ENCODE assay signal across 8 mouse cellular contexts in genomic region chr15:102987124-102987833, GRCm38 (mm10). TPM values are rescaled to one million over a fixed set of nuclear protein-coding genes. Genes with fewer than 3 reads are reported as not detected.
A peak's percentile ranks its signal among the peaks of the same experiment; 100 is the strongest.
DNase-seq lines count a peak whose midpoint lies in the region; ATAC-seq lines count a peak whose summit lies in the region.

No protein-coding gene starts in this region.

- no peak overlapping the region for H3K9ac ChIP-seq in forebrain, embryonic 11.5 days (ENCODE audit: low read length)
- H3K9ac ChIP-seq in forebrain, embryonic 13.5 days: no peak overlapping the region
- H3K9ac ChIP-seq in intestine, embryonic 15.5 days: no peak overlapping the region
- no peak overlapping the region for H3K9ac ChIP-seq in midbrain, embryonic 16.5 days (ENCODE audit: low read depth, low read length)

- no peaks in the 10 kb centered on the region for H3K4me1 ChIP-seq in forebrain, embryonic 11.5 days (replicated peaks; ENCODE audit: control insufficient read depth, insufficient read depth, low read length)
- no peaks in the 10 kb centered on the region; the same call in 1 of the 2 replicates for H3K4me1 ChIP-seq in forebrain, embryonic 13.5 days
- no peaks in the 10 kb centered on the region; the same call in 1 of the 2 replicates for H3K4me1 ChIP-seq in intestine, embryonic 15.5 days (replicated peaks)
- H3K4me1 ChIP-seq in midbrain, embryonic 16.5 days (ENCODE audit: control insufficient read depth, insufficient read depth, low read length): no peaks in the 10 kb centered on the region; the same call in 1 of the 2 replicates

- H3K27me3 ChIP-seq in forebrain, embryonic 11.5 days (ENCODE audit: control insufficient read depth, insufficient read depth, low read length): peaks cover 99% of the 10 kb centered on the region
- peaks cover 99% of the 10 kb centered on the region for H3K27me3 ChIP-seq in forebrain, embryonic 13.5 days
- H3K27me3 ChIP-seq in intestine, embryonic 15.5 days (replicated peaks): peaks cover 90% of the 10 kb centered on the region
- H3K27me3 ChIP-seq in midbrain, embryonic 16.5 days (ENCODE audit: control insufficient read depth, insufficient read depth, low read depth, low read length): peaks cover 93% of the 10 kb centered on the region

- H3K36me3 ChIP-seq in forebrain, embryonic 11.5 days (ENCODE audit: control insufficient read depth, insufficient read depth, low read length): no peaks in the 10 kb centered on the region
- H3K36me3 ChIP-seq in forebrain, embryonic 13.5 days (ENCODE audit: poor library complexity, severe bottlenecking): no peaks in the 10 kb centered on the region
- H3K36me3 ChIP-seq in intestine, embryonic 15.5 days: no peaks in the 10 kb centered on the region
- no peaks in the 10 kb centered on the region for H3K36me3 ChIP-seq in midbrain, embryonic 16.5 days (ENCODE audit: control insufficient read depth, insufficient read depth, low read length)

- H3K27ac ChIP-seq in forebrain, embryonic 11.5 days (ENCODE audit: low read depth, low read length): no peak overlapping the region
- no peak overlapping the region for H3K27ac ChIP-seq in forebrain, embryonic 13.5 days
- no peak overlapping the region for H3K27ac ChIP-seq in intestine, embryonic 15.5 days
- no peak overlapping the region for H3K27ac ChIP-seq in midbrain, embryonic 16.5 days (ENCODE audit: low read length)

- 2% methylated on average over 21 of the region's 21 CpGs for WGBS in forebrain, embryonic 11.5 days
- WGBS in forebrain, embryonic 13.5 days: 3% methylated on average over 21 of the region's 21 CpGs
- WGBS in intestine, embryonic 15.5 days: 9% methylated on average over 21 of the region's 21 CpGs
- 4% methylated on average over 21 of the region's 21 CpGs for WGBS in midbrain, embryonic 16.5 days

- 0 out of 2 replicates have a peak, but pooled peaks have one; percentile 51 for ATAC-seq in forebrain, embryonic 11.5 days (replicated peaks; ENCODE audit: low FRiP score)
- ATAC-seq in forebrain, embryonic 13.5 days: no peak
- peak; percentile 57; the same call in 1 of the 2 replicates for ATAC-seq in intestine, embryonic 15.5 days
- ATAC-seq in midbrain, embryonic 16.5 days: peak; percentile 45; the same call in 1 of the 2 replicates

- intact Hi-C loops in left cerebral cortex, postnatal 10 days (cut with DNase I): loop anchor here (2.0 to 10.0 kb wide), 2 partner anchors 190 to 328 kb away; partner anchors contain the start of gene Gpr84

- DNase-seq in forebrain, embryonic 11.5 days (ENCODE audit: low spot score): peak; percentile 95
- peak; percentile 97 to 99 for DNase-seq in cerebellum, postnatal 14 days
- DNase-seq in gastrocnemius, postnatal 10 days: peak; percentile 98
- peak; percentile 79 to 88 for DNase-seq in left cerebral cortex, postnatal 10 days (ENCODE audit: extremely low spot score in 1 of 2, low spot score in 2 of 2)
- peak; percentile 57 for DNase-seq in spleen, adult 12 weeks (ENCODE audit: low spot score)

- H3K9me3 ChIP-seq in forebrain, embryonic 11.5 days (ENCODE audit: control insufficient read depth, low read length): no peaks in the 10 kb centered on the region
- H3K9me3 ChIP-seq in forebrain, embryonic 13.5 days (replicated peaks): no peaks in the 10 kb centered on the region
- H3K9me3 ChIP-seq in intestine, embryonic 15.5 days: no peaks in the 10 kb centered on the region
- H3K9me3 ChIP-seq in midbrain, embryonic 16.5 days (replicated peaks; ENCODE audit: control insufficient read depth, low read length, poor library complexity, severe bottlenecking): no peaks in the 10 kb centered on the region

- H3K4me3 ChIP-seq in forebrain, embryonic 11.5 days (ENCODE audit: low read depth, low read length): no peak overlapping the region
- no peak overlapping the region for H3K4me3 ChIP-seq in forebrain, embryonic 13.5 days
- no peak overlapping the region for H3K4me3 ChIP-seq in intestine, embryonic 15.5 days (replicated peaks)
- no peak overlapping the region for H3K4me3 ChIP-seq in midbrain, embryonic 16.5 days (ENCODE audit: low read depth, low read length)

- H3K4me2 ChIP-seq in forebrain, embryonic 11.5 days (ENCODE audit: low read depth, low read length, severe bottlenecking): no peak overlapping the region
- no peak overlapping the region for H3K4me2 ChIP-seq in forebrain, embryonic 13.5 days
- no peak overlapping the region for H3K4me2 ChIP-seq in intestine, embryonic 15.5 days (replicated peaks)
- H3K4me2 ChIP-seq in midbrain, embryonic 16.5 days (ENCODE audit: low read length): no peak overlapping the region

RNA-seq across cellular contexts. Expression of gene Hoxc8, which starts 3.1 kb away (rescaled TPM):
- polyA plus RNA-seq in forebrain, embryonic 11.5 days (2014; fragmentation: Nextera tagmentation; extraction: Ambion mirVana): not detected in 2 replicates
- not detected in 2 replicates for polyA plus RNA-seq in forebrain, embryonic 13.5 days (2015; fragmentation: Nextera tagmentation; extraction: Ambion mirVana)
- 1 to 10 TPM; 1.8 to 2.8 TPM for total RNA-seq in gastrocnemius, postnatal 10 days (2021)
- 6.2 and 7.0 TPM in 2 replicates for polyA plus RNA-seq in intestine, embryonic 15.5 days (2015; fragmentation: Nextera tagmentation; extraction: Ambion mirVana)
- not detected for total RNA-seq in left cerebral cortex, postnatal 10 days (2021)
- polyA plus RNA-seq in midbrain, embryonic 16.5 days (2015; fragmentation: Nextera tagmentation; extraction: Ambion mirVana): not detected in 2 replicates

RNA-seq across cellular contexts. Expression of gene Hoxc6, which starts 10.8 kb away (rescaled TPM):
- not detected in 2 replicates for polyA plus RNA-seq in forebrain, embryonic 11.5 days (2014; fragmentation: Nextera tagmentation; extraction: Ambion mirVana)
- not detected in 2 replicates for polyA plus RNA-seq in forebrain, embryonic 13.5 days (2015; fragmentation: Nextera tagmentation; extraction: Ambion mirVana)
- total RNA-seq in gastrocnemius, postnatal 10 days (2021): 10 to 100 TPM in 1 of 2 experiments, 1 to 10 TPM in 1; 5.1 to 10.0 TPM
- 5.7 and 6.1 TPM in 2 replicates for polyA plus RNA-seq in intestine, embryonic 15.5 days (2015; fragmentation: Nextera tagmentation; extraction: Ambion mirVana)
- total RNA-seq in left cerebral cortex, postnatal 10 days (2021): not detected
- polyA plus RNA-seq in midbrain, embryonic 16.5 days (2015; fragmentation: Nextera tagmentation; extraction: Ambion mirVana): not detected in 2 replicates

RNA-seq across cellular contexts. Expression of gene Hoxc9, which starts 11.0 kb away (rescaled TPM):
- not detected in 2 replicates for polyA plus RNA-seq in forebrain, embryonic 11.5 days (2014; fragmentation: Nextera tagmentation; extraction: Ambion mirVana)
- not detected in 2 replicates for polyA plus RNA-seq in forebrain, embryonic 13.5 days (2015; fragmentation: Nextera tagmentation; extraction: Ambion mirVana)
- 1 to 10 TPM; 6.5 to 8.2 TPM for total RNA-seq in gastrocnemius, postnatal 10 days (2021)
- 1.3 and 1.4 TPM in 2 replicates for polyA plus RNA-seq in intestine, embryonic 15.5 days (2015; fragmentation: Nextera tagmentation; extraction: Ambion mirVana)
- total RNA-seq in left cerebral cortex, postnatal 10 days (2021): not detected
- polyA plus RNA-seq in midbrain, embryonic 16.5 days (2015; fragmentation: Nextera tagmentation; extraction: Ambion mirVana): not detected in 2 replicates

RNA-seq across cellular contexts. Expression of gene Hoxc5, which starts 20.0 kb away (rescaled TPM):
- not detected in 2 replicates for polyA plus RNA-seq in forebrain, embryonic 11.5 days (2014; fragmentation: Nextera tagmentation; extraction: Ambion mirVana)
- not detected in 2 replicates for polyA plus RNA-seq in forebrain, embryonic 13.5 days (2015; fragmentation: Nextera tagmentation; extraction: Ambion mirVana)
- total RNA-seq in gastrocnemius, postnatal 10 days (2021): 1 to 10 TPM; 2.1 to 3.6 TPM
- polyA plus RNA-seq in intestine, embryonic 15.5 days (2015; fragmentation: Nextera tagmentation; extraction: Ambion mirVana): 7.7 and 10.1 TPM in 2 replicates
- not detected for total RNA-seq in left cerebral cortex, postnatal 10 days (2021)
- polyA plus RNA-seq in midbrain, embryonic 16.5 days (2015; fragmentation: Nextera tagmentation; extraction: Ambion mirVana): 0.22 TPM in 1 of 2 replicates, not detected in the other

RNA-seq across cellular contexts. Expression of gene Hoxc10, which starts 20.7 kb away (rescaled TPM):
- polyA plus RNA-seq in forebrain, embryonic 11.5 days (2014; fragmentation: Nextera tagmentation; extraction: Ambion mirVana): not detected in 2 replicates
- not detected in 2 replicates for polyA plus RNA-seq in forebrain, embryonic 13.5 days (2015; fragmentation: Nextera tagmentation; extraction: Ambion mirVana)
- 10 to 100 TPM; 50.7 to 51.2 TPM for total RNA-seq in gastrocnemius, postnatal 10 days (2021)
- 1.9 and 2.6 TPM in 2 replicates for polyA plus RNA-seq in intestine, embryonic 15.5 days (2015; fragmentation: Nextera tagmentation; extraction: Ambion mirVana)
- not detected for total RNA-seq in left cerebral cortex, postnatal 10 days (2021)
- not detected in 2 replicates for polyA plus RNA-seq in midbrain, embryonic 16.5 days (2015; fragmentation: Nextera tagmentation; extraction: Ambion mirVana)
